Mouse (Mus musculus): ENCODE measurements at regions not wholly inside any gene's neighbourhood (a gene's known extent, or its start where the extent isn't known, plus 50 kb on each side); places are given as distances from the start of the nearest gene placed in this dataset.

DNA sequence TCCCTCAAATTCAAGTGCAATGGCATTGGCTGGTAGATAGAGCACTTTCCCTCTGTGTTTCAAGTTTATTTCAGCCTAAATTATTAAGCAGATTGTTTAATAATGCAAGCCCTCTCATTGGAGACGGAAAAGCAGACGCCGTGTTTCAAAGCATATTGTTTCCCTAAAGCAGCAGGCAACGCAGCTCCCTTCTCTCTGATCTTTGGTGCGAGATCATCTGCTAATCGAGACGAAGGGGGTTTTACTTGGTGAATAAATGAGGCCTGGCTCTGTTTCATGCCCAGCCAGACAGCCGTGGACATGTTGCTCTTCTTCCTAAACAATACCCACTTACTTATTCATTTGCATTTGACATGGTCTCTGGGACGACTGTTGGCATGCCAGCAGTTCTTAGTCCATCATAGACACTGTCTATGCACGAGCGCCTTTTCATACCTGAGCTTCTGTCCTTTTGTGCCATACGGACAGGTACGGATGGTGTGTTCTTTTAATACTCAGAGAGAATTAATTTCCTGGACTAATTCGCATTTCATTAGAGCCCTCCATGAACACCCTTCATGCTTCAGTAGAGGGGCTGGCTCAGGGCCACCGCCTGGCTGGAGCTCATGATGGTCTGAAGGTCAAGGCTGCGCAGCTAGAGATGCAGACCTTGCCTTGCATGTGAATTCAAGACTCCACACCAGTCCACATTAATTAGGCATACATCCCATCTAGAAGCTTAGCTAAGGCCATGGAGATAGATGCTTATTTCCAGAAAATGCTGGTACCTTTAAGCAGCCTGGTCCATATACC is 276.3 kb upstream of the Zdhhc25 start:
- no peak for DNase-seq (ENCODE audit: low spot score in 2 of 2)
- intact Hi-C loops (cut with DNase I): no loop called here

- DNase-seq (ENCODE audit: low spot score in 2 of 2): no peak
Measured at GRCm38 (mm10) chr15:88325108-88325507, 275.0 kb upstream of the Zdhhc25 start.

DNA sequence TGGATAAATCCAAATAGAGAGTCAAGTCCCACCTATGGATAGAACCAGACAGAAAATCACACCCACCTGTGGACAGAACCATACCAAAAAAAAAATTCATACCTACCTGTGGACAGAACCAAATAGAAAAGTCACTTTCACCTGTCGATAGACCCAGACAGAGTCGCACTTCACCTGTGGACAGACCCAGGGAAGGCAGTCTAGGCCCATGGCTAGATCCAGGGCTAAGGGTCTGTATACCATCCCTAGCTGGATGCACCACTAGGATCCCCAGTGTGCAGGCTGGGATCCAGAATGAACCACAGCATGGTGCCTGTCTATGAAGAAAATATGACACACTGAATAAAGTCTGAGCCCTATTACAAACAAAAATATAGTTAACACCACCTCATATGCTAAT is 246.9 kb upstream of the Zdhhc25 start:
- no peak for DNase-seq (ENCODE audit: low spot score in 2 of 2)
- intact Hi-C loops (cut with DNase I): no loop called here

More at GRCm38 (mm10) chr15:88325108-88325507, 275.0 kb upstream of the Zdhhc25 start:
- intact Hi-C loops (cut with DNase I): no loop called here

DNA sequence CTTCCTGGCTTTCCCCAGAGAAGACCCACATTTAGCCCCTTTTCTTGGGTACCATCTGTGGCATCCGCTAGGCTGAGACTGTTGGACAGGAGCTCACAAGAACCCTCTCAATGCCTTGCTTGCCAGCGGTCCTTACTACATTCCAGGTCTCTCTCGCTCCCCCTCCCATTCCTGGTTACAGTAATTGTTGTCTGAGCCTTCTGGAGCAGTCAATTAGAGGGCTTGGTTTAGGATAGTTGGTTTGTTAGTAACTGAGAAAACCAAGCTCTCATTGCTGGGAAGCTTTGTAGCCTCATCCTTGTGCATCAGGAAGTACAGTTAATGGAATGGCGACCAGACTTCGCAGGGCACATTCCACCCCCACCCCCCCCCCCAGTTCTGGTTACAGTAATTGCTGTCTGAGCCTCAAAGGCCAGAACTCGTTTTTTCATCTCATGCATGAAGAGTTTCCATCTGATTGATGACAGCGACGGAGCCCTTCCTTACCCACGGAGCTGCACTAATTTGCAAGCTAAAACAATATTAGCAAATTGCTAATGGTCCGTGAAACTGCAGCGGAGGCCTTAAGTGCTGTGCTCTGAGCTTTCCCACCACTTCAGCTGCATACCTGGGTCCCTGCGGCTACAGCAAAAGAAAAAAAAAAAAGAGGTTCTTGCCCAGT is 239.6 kb upstream of the Zdhhc25 start:
- intact Hi-C loops (cut with DNase I): no loop called here
- no peak for DNase-seq (ENCODE audit: low spot score in 2 of 2)

GRCm38 (mm10) chr15:88361351-88361750 is 238.8 kb upstream of the Zdhhc25 start:
- intact Hi-C loops (cut with DNase I): no loop called here
- no peak for DNase-seq (ENCODE audit: low spot score in 2 of 2)

- intact Hi-C loops (cut with DNase I): no loop called here
Measured at GRCm38 (mm10) chr15:88362966-88363365, 237.1 kb upstream of the Zdhhc25 start.

DNA sequence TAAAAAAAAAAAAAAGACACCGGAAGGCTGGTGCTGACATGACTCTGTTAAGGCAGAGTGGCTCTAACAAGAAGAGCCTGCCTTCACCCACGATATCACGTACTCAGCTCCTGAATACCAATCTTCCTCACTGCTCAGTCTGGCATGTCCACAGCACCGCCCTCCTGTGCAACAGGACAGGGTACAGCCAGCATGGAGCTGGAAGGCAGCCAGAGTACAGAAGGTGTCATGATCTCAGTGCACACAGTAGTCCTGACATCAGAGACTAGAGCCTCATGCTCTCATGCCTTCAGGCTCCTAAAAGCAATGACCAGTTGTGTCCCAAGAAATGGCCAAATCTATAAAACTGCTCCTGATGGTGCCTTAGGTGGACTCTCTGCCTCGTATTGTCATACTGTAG is 229.7 kb upstream of the Zdhhc25 start:
- DNase-seq (ENCODE audit: low spot score in 2 of 2): no peak
- intact Hi-C loops (cut with DNase I): no loop called here

More at GRCm38 (mm10) chr15:88362966-88363365, 237.1 kb upstream of the Zdhhc25 start:
- no peak for DNase-seq (ENCODE audit: low spot score in 2 of 2)

DNA sequence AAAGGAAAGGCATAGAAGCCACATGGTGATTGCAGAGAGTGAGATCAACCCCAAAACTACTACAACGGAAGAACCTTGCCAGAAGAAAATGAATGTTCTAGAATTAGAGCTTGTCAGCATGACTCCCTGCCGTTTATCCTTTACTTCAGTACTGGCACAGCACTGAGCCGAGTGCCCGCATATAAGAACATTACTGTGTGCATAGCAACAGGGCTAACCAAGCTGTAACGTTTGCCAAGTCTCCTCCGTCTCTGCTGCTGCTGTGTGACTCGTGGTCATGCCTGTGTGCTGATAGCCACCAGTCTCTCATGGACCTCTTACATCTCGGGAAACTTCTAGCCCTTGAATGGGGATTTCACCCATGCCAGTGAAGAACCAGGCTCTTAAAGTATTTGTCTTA is 228.1 kb upstream of the Zdhhc25 start:
- DNase-seq (ENCODE audit: low spot score in 2 of 2): peak in 1 of 2 experiments; percentile 56
- intact Hi-C loops (cut with DNase I): no loop called here

DNA sequence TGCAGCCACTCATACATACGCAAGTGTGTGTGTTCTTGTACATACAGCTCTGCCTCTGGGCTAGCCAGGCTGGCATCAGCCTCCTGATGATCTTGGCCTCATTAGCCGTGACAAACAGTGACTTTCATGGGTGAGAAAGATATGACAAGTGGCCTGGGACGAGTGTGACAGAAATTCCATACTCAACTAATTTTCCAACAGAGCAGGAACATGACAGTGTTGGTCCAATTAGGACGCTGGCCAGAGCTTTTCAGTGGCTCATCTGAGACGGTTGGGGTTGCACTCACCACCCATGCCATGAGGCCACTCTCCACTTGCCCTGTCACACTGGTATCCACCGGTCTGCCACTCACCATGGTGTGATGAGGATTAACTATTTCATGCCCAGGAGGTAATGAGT is 226.2 kb upstream of the Zdhhc25 start:
- DNase-seq (ENCODE audit: low spot score in 2 of 2): no peak

DNA sequence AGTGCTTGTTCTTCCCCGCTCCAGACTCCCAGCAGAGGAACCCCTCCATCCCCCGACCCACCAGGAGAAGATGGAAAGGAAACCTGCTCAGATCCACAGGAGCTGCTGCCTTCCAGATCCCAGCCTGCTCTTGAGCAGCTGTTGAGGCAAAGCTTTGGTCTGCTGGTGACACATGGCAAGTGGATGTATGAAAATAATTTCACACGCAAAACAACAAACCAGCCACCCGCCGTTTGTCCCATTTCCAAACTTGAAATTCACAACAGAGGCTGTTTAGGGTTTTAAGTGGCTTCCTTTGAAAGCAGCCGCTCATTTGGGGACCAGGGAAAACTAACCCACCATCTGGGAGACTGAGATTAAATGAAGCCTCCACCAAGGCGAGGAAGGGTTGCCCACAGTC is 220.8 kb upstream of the Zdhhc25 start:
- intact Hi-C loops (cut with DNase I): no loop called here
- DNase-seq (ENCODE audit: low spot score in 2 of 2): no peak

More for the DNA sequence above, 226.2 kb upstream of the Zdhhc25 start:
- intact Hi-C loops (cut with DNase I): no loop called here

- intact Hi-C loops (cut with DNase I): no loop called here
Measured at GRCm38 (mm10) chr15:88379951-88380623, 220.0 kb upstream of the Zdhhc25 start.

GRCm38 (mm10) chr15:88381419-88381818 is 218.7 kb upstream of the Zdhhc25 start:
- intact Hi-C loops (cut with DNase I): no loop called here
- no peak for DNase-seq (ENCODE audit: low spot score in 2 of 2)

More at GRCm38 (mm10) chr15:88379951-88380623, 220.0 kb upstream of the Zdhhc25 start:
- no peak for DNase-seq (ENCODE audit: low spot score in 2 of 2)

DNA sequence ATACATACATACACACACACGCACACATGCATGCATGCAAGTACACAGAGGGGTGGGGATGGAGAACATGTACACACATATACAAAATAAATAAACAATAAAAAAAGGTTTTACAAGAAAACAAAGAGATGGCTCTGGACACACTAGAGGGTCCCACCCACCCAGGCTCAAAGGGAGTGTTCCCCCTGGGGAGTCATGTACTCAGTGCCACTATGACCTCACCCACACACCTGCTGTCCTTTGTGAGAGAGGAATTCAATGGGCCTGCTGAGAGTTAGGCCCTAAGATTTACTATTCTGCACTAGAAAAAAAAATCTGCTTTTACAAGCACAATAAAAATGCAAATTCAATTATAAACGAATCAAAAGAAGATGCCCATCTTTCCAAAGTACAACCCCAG is 214.2 kb upstream of the Zdhhc25 start:
- intact Hi-C loops (cut with DNase I): no loop called here
- DNase-seq (ENCODE audit: low spot score in 2 of 2): no peak

- intact Hi-C loops (cut with DNase I): no loop called here
Measured at GRCm38 (mm10) chr15:88386711-88387110, 213.4 kb upstream of the Zdhhc25 start.

DNA sequence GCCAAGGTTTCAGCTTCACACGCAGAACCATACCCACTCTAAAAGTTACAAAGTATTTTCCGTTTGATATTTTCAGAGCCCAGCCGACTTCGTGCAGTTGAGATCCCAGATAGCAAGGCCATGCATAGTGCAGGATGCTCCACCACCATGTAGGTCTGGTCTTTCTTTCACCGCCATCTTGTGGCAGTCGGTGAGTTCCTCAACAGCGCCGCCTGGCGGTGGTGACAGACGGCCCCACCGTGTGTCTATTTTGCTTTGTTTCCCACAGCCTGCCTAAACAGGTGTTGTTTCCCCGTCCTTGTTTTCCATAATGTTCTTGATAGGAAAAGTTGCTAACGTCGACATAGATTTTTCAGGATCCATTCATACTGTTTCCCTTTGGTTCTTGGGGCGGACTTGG is 208.3 kb upstream of the Zdhhc25 start:
- intact Hi-C loops (cut with DNase I): no loop called here
- no peak for DNase-seq (ENCODE audit: low spot score in 2 of 2)

More at GRCm38 (mm10) chr15:88386711-88387110, 213.4 kb upstream of the Zdhhc25 start:
- DNase-seq (ENCODE audit: low spot score in 2 of 2): no peak

DNA sequence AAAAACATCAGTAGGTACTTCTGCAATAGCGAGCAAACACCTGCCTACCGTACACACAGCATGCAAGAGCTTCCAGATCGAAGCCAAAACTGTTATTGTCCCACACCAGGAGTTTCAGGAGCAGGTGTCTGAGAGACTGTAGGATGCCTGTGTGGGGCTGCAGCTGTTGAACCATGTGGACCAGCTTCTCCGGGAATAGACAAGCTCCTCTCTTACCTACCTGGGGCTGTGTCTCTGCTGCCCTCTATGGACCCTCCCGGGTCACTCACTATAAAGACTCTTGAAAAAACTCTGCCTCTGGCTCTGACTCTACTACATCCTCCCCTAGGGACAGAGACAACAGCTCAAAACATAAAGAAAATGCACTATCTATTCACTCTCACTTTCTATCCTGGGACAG is 201.0 kb upstream of the Zdhhc25 start:
- intact Hi-C loops (cut with DNase I): no loop called here
- DNase-seq (ENCODE audit: low spot score in 2 of 2): peak; percentile 18 to 24

- intact Hi-C loops (cut with DNase I): no loop called here
- no peak for DNase-seq (ENCODE audit: low spot score in 2 of 2)
Measured at GRCm38 (mm10) chr15:88399989-88400388, 200.1 kb upstream of the Zdhhc25 start.

DNA sequence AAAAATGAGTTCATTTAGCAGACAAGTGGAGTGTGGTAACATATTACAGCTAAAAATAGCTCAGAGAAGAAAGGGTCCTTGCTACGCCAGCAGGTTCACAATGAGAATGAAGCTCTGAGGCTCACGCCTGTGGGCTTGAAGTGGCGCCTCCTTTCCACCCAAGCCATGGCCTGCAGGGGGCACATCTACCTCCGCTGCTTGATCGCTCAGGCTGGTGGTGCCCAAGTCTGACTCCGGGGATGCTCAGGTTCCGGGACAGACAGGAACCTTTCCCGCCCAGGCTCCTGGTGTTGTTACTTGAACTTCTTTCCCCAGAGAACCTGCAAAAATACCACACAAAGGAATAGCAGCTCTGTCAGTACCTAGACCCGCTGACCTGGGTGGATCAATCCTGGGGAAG is 199.3 kb upstream of the Zdhhc25 start:
- DNase-seq (ENCODE audit: low spot score in 2 of 2): no peak
- intact Hi-C loops (cut with DNase I): no loop called here

DNA sequence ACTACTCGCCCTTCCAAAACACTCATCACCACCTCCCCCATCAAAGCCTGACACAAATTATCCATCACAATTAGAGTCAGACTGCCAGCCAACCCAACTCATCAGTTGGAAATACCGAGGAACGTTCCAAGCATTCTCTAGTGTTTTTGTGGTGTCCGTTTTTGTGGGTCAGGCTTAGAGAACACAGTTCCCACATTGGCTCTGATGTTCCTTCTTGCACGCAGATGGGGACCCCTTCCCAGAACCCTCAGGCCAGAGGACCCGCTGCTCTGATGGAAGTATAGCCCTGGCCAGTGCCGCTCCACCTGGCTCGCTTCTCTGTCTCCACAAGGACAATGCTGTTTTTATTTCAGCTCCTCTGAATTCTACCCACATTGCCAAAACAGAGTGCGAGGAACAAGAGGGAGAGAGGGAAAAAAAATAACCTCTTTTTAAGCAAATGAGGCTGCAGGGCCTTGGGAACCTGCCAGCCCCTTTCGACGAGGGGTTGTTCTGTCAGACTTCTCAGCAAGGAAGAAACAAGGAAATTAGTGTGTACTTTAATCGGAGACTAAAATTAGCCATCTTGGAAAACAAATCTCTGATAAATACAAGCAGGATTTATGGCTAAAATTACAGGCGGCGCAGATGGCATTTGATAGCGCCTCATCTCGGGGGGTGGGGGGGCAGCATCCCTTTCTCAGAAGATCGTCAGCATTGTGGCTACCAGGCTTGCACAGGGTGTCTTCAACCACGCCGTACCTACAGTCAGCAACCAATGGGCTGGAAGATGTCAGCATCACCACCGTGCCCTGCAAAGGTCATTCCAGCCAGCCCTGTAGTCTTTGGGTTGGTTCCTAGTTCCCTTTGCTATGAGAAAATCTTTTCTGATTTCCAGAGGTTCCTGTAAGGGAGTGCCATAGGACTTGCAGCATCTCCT is 191.4 kb upstream of the Zdhhc25 start:
- intact Hi-C loops (cut with DNase I): no loop called here
- DNase-seq (ENCODE audit: low spot score in 2 of 2): peak; percentile 55 to 63
